Mouse (Mus musculus) CH12.LX (cell line): ENCODE measurements around the gene Pdcd5. TPM values are rescaled to one million over a fixed set of nuclear protein-coding genes. Genes with fewer than 3 reads are reported as not detected.

Source experiments
- DNase-seq: peaks from one replicate; pipeline ENCODE4 v3.0.0-alpha.2; 2013; ENCODE audit errors: extremely low read depth
- H3K27ac ChIP-seq: 2 replicates; pipeline ENCODE4 v1.5.1; 2012; ENCODE audit warnings: low read depth, mild to moderate bottlenecking, control low read depth, moderate library complexity; ENCODE audit not compliant: insufficient read depth
- H3K27me3 ChIP-seq: replicated peaks from 2 replicates; pipeline ENCODE3; 2012; ENCODE audit warnings: inconsistent platforms
- H3K36me3 ChIP-seq, 2 experiments: replicated peaks in 1 of 2; 2 replicates each; pipeline versions ENCODE3 to v1.6.1; 2012; ENCODE audit warnings: inconsistent platforms in 1 of 2, low read length in 1 of 2, mild to moderate bottlenecking in 1 of 2, mixed read lengths in 1 of 2, moderate library complexity in 1 of 2; ENCODE audit not compliant: control insufficient read depth in 1 of 2, insufficient read depth in 1 of 2
- H3K4me1 ChIP-seq, 2 experiments: 2 replicates each; pipeline ENCODE4 v1.6.1; 2012; ENCODE audit warnings: inconsistent platforms in 1 of 2, moderate library complexity in 1 of 2; ENCODE audit not compliant: insufficient read depth in 2 of 2, control insufficient read depth in 1 of 2
- H3K4me2 ChIP-seq: 2 replicates; pipeline ENCODE4 v1.6.1; 2012; ENCODE audit warnings: low read depth, mild to moderate bottlenecking, control low read depth; ENCODE audit not compliant: poor library complexity, insufficient read depth, severe bottlenecking
- H3K4me3 ChIP-seq, 3 experiments: fragments of 150-350 bp in 1 of 3; sonication (generic) in 1 of 3; replicated peaks in 1 of 3; 2 replicates each; pipeline versions ENCODE3 to v1.5.1; 2011 to 2012; ENCODE audit warnings: low read depth in 2 of 3, low read length in 2 of 3, mild to moderate bottlenecking in 2 of 3, moderate library complexity in 2 of 3, control low read depth in 1 of 3, improper control_type of control experiment in 1 of 3, inconsistent platforms in 1 of 3, mixed read lengths in 1 of 3; ENCODE audit not compliant: poor library complexity in 1 of 3
- H3K79me2 ChIP-seq: replicated peaks from 2 replicates; pipeline ENCODE4 v1.6.1; 2012; ENCODE audit warnings: mild to moderate bottlenecking, moderate library complexity; ENCODE audit not compliant: control insufficient read depth, poor library complexity, insufficient read depth, severe bottlenecking; ENCODE audit errors: extremely low read depth
- H3K9ac ChIP-seq: 2 replicates; pipeline ENCODE4 v1.6.1; 2012; ENCODE audit warnings: low read depth, mild to moderate bottlenecking, control low read depth, moderate library complexity; ENCODE audit not compliant: insufficient read depth
- H3K9me3 ChIP-seq: replicated peaks from 2 replicates; pipeline ENCODE3; 2012; ENCODE audit warnings: low read length, inconsistent platforms, mixed read lengths
- CHD2 ChIP-seq: IDR thresholded peaks from 2 replicates; pipeline ENCODE4 v1.6.1; 2011; ENCODE audit warnings: low read length, improper control_type of control experiment
- CTCF ChIP-seq, 2 experiments: IDR thresholded peaks in 1 of 2; conservative IDR thresholded peaks in 1 of 2; 2 replicates each; pipeline ENCODE4 v1.5.1; 2011 to 2012; ENCODE audit warnings: low read depth in 2 of 2, low read length in 2 of 2, improper control_type of control experiment in 1 of 2, inconsistent platforms in 1 of 2, mild to moderate bottlenecking in 1 of 2, moderate library complexity in 1 of 2
- E2F4 ChIP-seq: IDR thresholded peaks from 2 replicates; pipeline ENCODE4 v1.6.1; 2011; ENCODE audit warnings: low read depth, low read length, improper control_type of control experiment; ENCODE audit not compliant: insufficient replicate concordance
- ELF1 ChIP-seq: IDR thresholded peaks from 2 replicates; pipeline ENCODE4 v1.6.1; 2014; ENCODE audit warnings: low read depth, mild to moderate bottlenecking, inconsistent platforms, low read length, improper control_type of control experiment
- EP300 ChIP-seq: IDR thresholded peaks from 2 replicates; pipeline ENCODE4 v1.6.1; 2011; ENCODE audit warnings: low read length, improper control_type of control experiment
- ETS1 ChIP-seq: conservative IDR thresholded peaks from 2 replicates; pipeline ENCODE4 v1.6.1; 2012; ENCODE audit warnings: low read depth, mild to moderate bottlenecking, inconsistent platforms, low read length, improper control_type of control experiment, moderate library complexity
- HCFC1 ChIP-seq: IDR thresholded peaks from 2 replicates; pipeline ENCODE4 v1.6.1; 2012; ENCODE audit warnings: low read depth, mild to moderate bottlenecking, inconsistent platforms, low read length, improper control_type of control experiment
- IRF4 ChIP-seq: IDR thresholded peaks from 2 replicates; pipeline ENCODE4 v1.6.1; 2014; ENCODE audit warnings: low read depth, mild to moderate bottlenecking, inconsistent platforms, low read length, improper control_type of control experiment
- JUN ChIP-seq: IDR thresholded peaks from 2 replicates; pipeline ENCODE4 v1.6.1; 2011; ENCODE audit warnings: low read depth, mild to moderate bottlenecking, low read length, improper control_type of control experiment, moderate library complexity; ENCODE audit not compliant: insufficient read depth
- KAT2A ChIP-seq: IDR thresholded peaks from 2 replicates; pipeline ENCODE4 v1.6.1; 2012; ENCODE audit warnings: low read length, improper control_type of control experiment, inconsistent platforms; ENCODE audit not compliant: insufficient replicate concordance
- MAX ChIP-seq: IDR thresholded peaks from 2 replicates; pipeline ENCODE4 v1.6.1; 2011; ENCODE audit warnings: low read length, improper control_type of control experiment
- MAZ ChIP-seq: IDR thresholded peaks from 2 replicates; pipeline ENCODE4 v1.6.1; 2012; ENCODE audit warnings: low read depth, mild to moderate bottlenecking, inconsistent platforms, low read length, improper control_type of control experiment, moderate library complexity
- MEF2A ChIP-seq: IDR thresholded peaks from 2 replicates; pipeline ENCODE4 v1.6.1; 2014; ENCODE audit warnings: low read depth, mild to moderate bottlenecking, inconsistent platforms, low read length, improper control_type of control experiment, borderline replicate concordance
- MYC ChIP-seq: IDR thresholded peaks from 2 replicates; pipeline ENCODE4 v1.6.1; 2011; ENCODE audit warnings: low read depth, mild to moderate bottlenecking, improper control_type of control experiment, low read length
- POLR2A ChIP-seq: IDR thresholded peaks from 2 replicates; pipeline ENCODE4 v1.6.1; 2011; ENCODE audit warnings: low read depth, mild to moderate bottlenecking, improper control_type of control experiment, low read length
- RAD21 ChIP-seq: IDR thresholded peaks from 2 replicates; pipeline ENCODE4 v1.6.1; 2011; ENCODE audit warnings: low read depth, mild to moderate bottlenecking, low read length, improper control_type of control experiment, moderate library complexity
- RCOR1 ChIP-seq: conservative IDR thresholded peaks from 2 replicates; pipeline ENCODE4 v1.6.1; 2012; ENCODE audit warnings: low read depth, mild to moderate bottlenecking, inconsistent platforms, low read length, improper control_type of control experiment
- SIN3A ChIP-seq: IDR thresholded peaks from 2 replicates; pipeline ENCODE4 v1.6.1; 2012; ENCODE audit warnings: low read length, improper control_type of control experiment, inconsistent platforms
- SMC3 ChIP-seq: IDR thresholded peaks from 2 replicates; pipeline ENCODE4 v1.6.1; 2011; ENCODE audit warnings: low read depth, low read length, improper control_type of control experiment
- TBP ChIP-seq: conservative IDR thresholded peaks from 2 replicates; pipeline ENCODE4 v1.6.1; 2011; ENCODE audit warnings: low read depth, low read length, improper control_type of control experiment
- TCF12 ChIP-seq: IDR thresholded peaks from 2 replicates; pipeline ENCODE4 v1.6.1; 2014; ENCODE audit warnings: low read depth, mild to moderate bottlenecking, inconsistent platforms, low read length, improper control_type of control experiment
- USF2 ChIP-seq: conservative IDR thresholded peaks from 2 replicates; pipeline ENCODE4 v1.6.1; 2011; ENCODE audit warnings: low read depth, low read length, improper control_type of control experiment
- ZC3H11A ChIP-seq: IDR thresholded peaks from 2 replicates; pipeline ENCODE4 v1.6.1; 2012; ENCODE audit warnings: low read depth, mild to moderate bottlenecking, inconsistent platforms, low read length, improper control_type of control experiment
- ZKSCAN1 ChIP-seq: IDR thresholded peaks from 2 replicates; pipeline ENCODE4 v1.6.1; 2012; ENCODE audit warnings: low read depth, inconsistent platforms, low read length, improper control_type of control experiment, borderline replicate concordance
- ZMIZ1 ChIP-seq: IDR thresholded peaks from 2 replicates; pipeline ENCODE4 v1.6.1; 2012; ENCODE audit warnings: low read depth, mild to moderate bottlenecking, inconsistent platforms, low read length, improper control_type of control experiment
- ZNF384 ChIP-seq: IDR thresholded peaks from 2 replicates; pipeline ENCODE4 v1.6.1; 2012; ENCODE audit warnings: low read depth, low read length, improper control_type of control experiment, inconsistent platforms
- dilution Hi-C: fragments of 300-500 bp; cut with MboI; formaldehyde crosslinking; loops from 2 replicates; pipeline ENCODE4 v1.14.3; 2020; ENCODE audit warnings: low sequenced_read_pairs; ENCODE audit not compliant: extremely low pct_unique_long_range_greater_than_20kb, extremely low pct_ligation_motif_present
- in situ Hi-C: fragments of 300-500 bp; cut with MboI; formaldehyde crosslinking; loops from 3 replicates; pipeline ENCODE4 v1.14.3; 2019; ENCODE audit warnings: low sequenced_read_pairs, low pct_ligation_motif_present, low pct_unique_long_range_greater_than_20kb, mixed read lengths
- polyA plus RNA-seq: library from polyadenylated mRNA; unstranded; fragments of >175 nt; gene quantifications from 2 replicates; pipeline ENCODE4 v1.2.1, GENCODE M21; 2012; ENCODE audit warnings: low read depth; ENCODE audit not compliant: insufficient read length
- total RNA-seq, 2 experiments: library from RNA; depleted of rRNA; stranded (reverse); fragments of 300-350 nt in 1 of 2; fragments of >200 nt in 1 of 2; gene quantifications; 2 replicates each; pipeline ENCODE4 v1.2.3; 2012 to 2014

Gene Pdcd5
- total and polyA plus RNA-seq, 3 experiments, result 174 to 242 (median 241) TPM

- H3K4me3 ChIP-seq, result no peak overlapping the region
- in situ Hi-C loops, result no loop called here
- no peaks in the 10 kb centered on the region for H3K27me3 ChIP-seq
- no peak overlapping the region for H3K9ac ChIP-seq
- no peak for DNase-seq
- no peaks in the 10 kb centered on the region for H3K9me3 ChIP-seq
- no peak overlapping the region for H3K4me2 ChIP-seq
- H3K79me2 ChIP-seq, result no peaks in the 10 kb centered on the region
- dilution Hi-C loops, result no loop called here
- TF ChIP-seq EP300, result no peak
- TF ChIP-seq KAT2A, result no peak
- TF ChIP-seq ZMIZ1, result no peak
- TF ChIP-seq ZC3H11A, result no peak
- TF ChIP-seq MYC, result no peak
- no peak for TF ChIP-seq ZKSCAN1
- TF ChIP-seq MAZ, result no peak
- no peak for TF ChIP-seq CHD2
- H3K36me3 ChIP-seq, result peaks cover 0 to 47% of the 10 kb centered on the region in 2 experiments
- no peak overlapping the region for H3K27ac ChIP-seq
- peaks cover 0 to 7% of the 10 kb centered on the region in 2 experiments; a peak in 3 of 4 replicates for H3K4me1 ChIP-seq
Observed at GRCm38 (mm10) chr7:35688781-35689349, 41.5 kb upstream of the Pdcd5 start.

GRCm38 (mm10) chr7:35688276-35688675, 41.0 kb upstream of the Pdcd5 start:
- Histone ChIP-seq H3K79me2 (no peaks in the 10 kb centered on the region), H3K9ac (no peak overlapping the region), H3K9me3 (no peaks in the 10 kb centered on the region), H3K4me3 (no peak overlapping the region), H3K27me3 (no peaks in the 10 kb centered on the region), H3K27ac (no peak overlapping the region), H3K4me1 (peaks cover 0 to 13% of the 10 kb centered on the region in 2 experiments; a peak in 3 of 4 replicates), H3K36me3 (peaks cover 0 to 44% of the 10 kb centered on the region in 2 experiments), H3K4me2 (no peak overlapping the region)
- no peak for DNase-seq
- dilution Hi-C loops, result no loop called here
- TF ChIP-seq ZMIZ1 (no peak), E2F4 (no peak), SIN3A (no peak), HCFC1 (no peak), CHD2 (no peak), USF2 (no peak), EP300 (no peak)
- in situ Hi-C loops, result no loop called here

GRCm38 (mm10) chr7:35687229-35687628, 39.9 kb upstream of the Pdcd5 start:
- in situ Hi-C loops, result no loop called here
- H3K4me2 ChIP-seq, result peak overlapping the region; percentile 48; the same call in 1 of the 2 replicates
- no peak overlapping the region for H3K9ac ChIP-seq
- H3K36me3 ChIP-seq, result peaks cover 0 to 34% of the 10 kb centered on the region in 2 experiments
- H3K4me3 ChIP-seq, result no peak overlapping the region
- peaks cover 0 to 19% of the 10 kb centered on the region in 2 experiments; a peak in 3 of 4 replicates for H3K4me1 ChIP-seq
- H3K79me2 ChIP-seq, result no peaks in the 10 kb centered on the region
- no peaks in the 10 kb centered on the region for H3K27me3 ChIP-seq
- dilution Hi-C loops, result no loop called here
- H3K9me3 ChIP-seq, result no peaks in the 10 kb centered on the region
- H3K27ac ChIP-seq, result no peak overlapping the region
- DNase-seq, result no peak
- TF ChIP-seq IRF4 (no peak), SMC3 (no peak), ELF1 (no peak), ZMIZ1 (no peak), EP300 (no peak), KAT2A (no peak), ZNF384 (no peak), CTCF (conservative IDR thresholded peaks at IDR 0.05 in 1 of 2, IDR thresholded peaks at IDR 0.05 in 1 of 2; ENCODE audit: low read depth in 2 of 2, low read length in 2 of 2) (no peak), MEF2A (no peak), POLR2A (no peak), SIN3A (no peak), RCOR1 (no peak), MAX (no peak), RAD21 (no peak), TCF12 (no peak), ETS1 (no peak), JUN (no peak), TBP (no peak)
